Mouse (Mus musculus): ENCODE measurements around the gene Bsph2.
A peak's percentile ranks its signal among the peaks of the same experiment; 100 is the strongest.

Bsph2 gene

GRCm38 (mm10) chr7:13570967-13571366 lies at the start of gene Bsph2:
TSS of gene Bsph2 (minus strand) at chr7:13571067.
- no peak for DNase-seq

- DNase-seq = peak; percentile 24
These were observed 59.3 kb downstream of the Bsph2 start for GRCm38 (mm10) chr7:13511539-13511938.
